Mouse (Mus musculus) erythroblast, embryonic 14.5 days (primary cell): Measurements from ENCODE around the gene Col23a1. TPM values are rescaled to one million over a fixed set of nuclear protein-coding genes. Genes with fewer than 3 reads are reported as not detected.

ENCODE experiments used
- H3K27me3 ChIP-seq: 2 replicates; pipeline ENCODE4 v1.6.1; 2012; ENCODE audit warnings: inconsistent platforms; ENCODE audit not compliant: control insufficient read depth
- H3K36me3 ChIP-seq: 2 replicates; pipeline ENCODE4 v1.6.1; 2012; ENCODE audit warnings: mild to moderate bottlenecking, inconsistent platforms; ENCODE audit not compliant: control insufficient read depth
- H3K4me1 ChIP-seq: 2 replicates; pipeline ENCODE4 v1.6.1; 2012; ENCODE audit warnings: inconsistent platforms; ENCODE audit not compliant: control insufficient read depth
- H3K4me3 ChIP-seq: replicated peaks from 2 replicates; pipeline ENCODE3; 2012; ENCODE audit warnings: moderate library complexity, mild to moderate bottlenecking, inconsistent platforms
- H3K9me3 ChIP-seq: 2 replicates; pipeline ENCODE4 v1.6.1; 2012; ENCODE audit warnings: low read length, inconsistent platforms, mixed read lengths; ENCODE audit not compliant: control insufficient read depth
- GATA1 ChIP-seq: IDR thresholded peaks from 2 replicates; pipeline ENCODE4 v1.6.1; 2012; ENCODE audit warnings: low read length, inconsistent platforms, mixed read lengths
- TAL1 ChIP-seq: IDR thresholded peaks from 3 replicates; pipeline ENCODE4 v1.6.1; 2012; ENCODE audit warnings: low read length, inconsistent platforms, mixed read lengths
- polyA plus RNA-seq: library from polyadenylated mRNA; stranded (reverse); fragments of >175 nt; gene quantifications from 2 replicates; pipeline ENCODE4 v1.2.3, GENCODE M21; 2012

Gene Col23a1
- polyA plus RNA-seq, 1 experiment = not detected

DNA sequence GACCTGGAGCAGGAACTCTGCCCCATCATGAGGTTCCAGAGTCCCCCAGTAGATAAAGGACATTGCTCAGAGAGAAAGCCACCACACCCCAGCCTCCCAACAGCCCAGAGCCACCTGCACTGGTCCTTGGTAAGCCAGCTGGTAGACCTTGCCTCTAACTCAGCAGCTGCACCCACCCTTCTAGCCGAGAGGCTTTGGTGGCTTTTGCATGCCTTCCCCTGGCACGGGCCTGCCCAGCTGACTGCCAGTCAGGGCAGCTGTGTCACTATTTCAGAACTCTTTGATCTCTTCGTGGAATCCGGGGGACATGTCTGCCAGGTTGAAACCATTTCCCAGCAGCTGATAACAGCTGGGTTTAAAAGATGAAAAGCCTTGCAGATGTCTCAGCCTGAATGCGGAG, 204.5 kb downstream of the Col23a1 start:
- H3K36me3 ChIP-seq = no peaks in the 10 kb centered on the region
- H3K4me3 ChIP-seq = no peak overlapping the region
- no peaks in the 10 kb centered on the region for H3K27me3 ChIP-seq
- TF ChIP-seq TAL1 (no peak), GATA1 (no peak)
- peaks cover 2% of the 10 kb centered on the region; the same call in 1 of the 2 replicates for H3K9me3 ChIP-seq
- peaks cover 10% of the 10 kb centered on the region for H3K4me1 ChIP-seq

DNA sequence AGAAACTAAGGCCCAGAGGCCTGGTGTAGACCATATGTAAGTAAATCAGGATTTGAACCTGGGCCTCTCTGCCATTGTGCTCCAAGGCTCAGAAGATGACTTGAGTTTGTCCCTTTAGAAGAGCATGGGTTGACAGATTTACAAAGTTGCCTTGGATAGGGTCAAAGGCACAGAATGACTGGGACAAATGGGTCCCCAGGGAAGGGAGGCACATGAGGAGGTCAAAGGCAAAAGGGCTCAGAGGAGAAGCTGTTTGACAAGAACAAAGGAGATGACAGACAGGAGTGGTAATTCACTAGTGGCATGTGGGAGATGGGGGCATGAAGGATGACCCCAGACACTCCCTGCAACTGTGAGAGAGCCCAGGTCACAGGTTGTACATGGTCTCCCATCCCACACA, 210.1 kb downstream of the Col23a1 start:
- Histone ChIP-seq H3K9me3 (no peaks in the 10 kb centered on the region), H3K36me3 (no peaks in the 10 kb centered on the region), H3K4me1 (no peaks in the 10 kb centered on the region), H3K27me3 (no peaks in the 10 kb centered on the region), H3K4me3 (no peak overlapping the region)
- TF ChIP-seq TAL1 (no peak), GATA1 (no peak)

- Histone ChIP-seq H3K9me3 (no peaks in the 10 kb centered on the region), H3K36me3 (no peaks in the 10 kb centered on the region), H3K27me3 (no peaks in the 10 kb centered on the region), H3K4me3 (no peak overlapping the region), H3K4me1 (no peaks in the 10 kb centered on the region)
- TF ChIP-seq TAL1 (no peak), GATA1 (no peak)
Observed at GRCm38 (mm10) chr11:51502431-51502851, 212.7 kb downstream of the Col23a1 start.

DNA sequence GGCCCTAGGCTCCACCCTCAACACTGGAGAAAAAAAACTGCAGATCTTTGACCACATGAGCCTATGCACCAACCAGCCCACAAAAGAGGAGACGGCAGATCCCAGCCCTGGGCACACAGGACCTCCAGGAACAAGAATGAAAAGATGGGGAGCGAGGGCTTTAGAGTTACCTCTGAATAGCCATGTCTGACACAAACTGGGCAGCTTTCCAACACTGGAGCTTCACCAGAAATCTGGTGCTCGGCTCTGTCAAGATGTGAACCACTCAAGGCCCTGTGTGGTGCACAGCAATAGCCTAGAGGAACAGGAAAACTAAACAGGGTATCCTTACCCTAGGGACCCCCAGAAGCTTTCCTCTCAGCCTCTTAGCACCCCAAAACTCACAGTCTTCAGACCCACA, 215.2 kb downstream of the Col23a1 start:
- no peak overlapping the region for H3K4me3 ChIP-seq
- no peaks in the 10 kb centered on the region for H3K36me3 ChIP-seq
- no peak for TF ChIP-seq GATA1
- TF ChIP-seq TAL1 = no peak
- H3K4me1 ChIP-seq = no peaks in the 10 kb centered on the region
- H3K9me3 ChIP-seq = no peaks in the 10 kb centered on the region
- H3K27me3 ChIP-seq = no peaks in the 10 kb centered on the region

DNA sequence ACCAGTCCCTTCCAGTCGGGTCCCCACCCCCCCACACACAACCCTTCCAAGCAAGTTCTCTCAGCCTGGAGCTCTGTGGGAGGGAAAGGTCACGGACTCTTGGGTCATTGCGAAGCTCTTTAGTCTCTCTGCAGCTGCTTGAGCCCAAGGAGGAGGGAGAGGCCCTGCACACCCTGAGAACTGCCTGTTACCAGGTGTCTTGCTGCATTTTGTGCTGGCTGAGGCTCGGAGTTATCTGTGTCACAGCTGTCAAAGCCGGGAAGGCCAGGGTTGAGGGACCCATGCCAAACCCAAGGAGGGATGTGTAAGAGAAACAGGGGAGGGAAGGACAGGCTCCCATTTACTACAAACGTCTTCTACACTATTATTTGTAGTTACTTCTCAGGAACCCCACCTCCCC, 218.3 kb downstream of the Col23a1 start:
- H3K4me3 ChIP-seq = no peak overlapping the region
- no peaks in the 10 kb centered on the region for H3K36me3 ChIP-seq
- H3K9me3 ChIP-seq = no peaks in the 10 kb centered on the region
- TF ChIP-seq TAL1 (no peak), GATA1 (no peak)
- H3K27me3 ChIP-seq = no peaks in the 10 kb centered on the region
- no peaks in the 10 kb centered on the region for H3K4me1 ChIP-seq

DNA sequence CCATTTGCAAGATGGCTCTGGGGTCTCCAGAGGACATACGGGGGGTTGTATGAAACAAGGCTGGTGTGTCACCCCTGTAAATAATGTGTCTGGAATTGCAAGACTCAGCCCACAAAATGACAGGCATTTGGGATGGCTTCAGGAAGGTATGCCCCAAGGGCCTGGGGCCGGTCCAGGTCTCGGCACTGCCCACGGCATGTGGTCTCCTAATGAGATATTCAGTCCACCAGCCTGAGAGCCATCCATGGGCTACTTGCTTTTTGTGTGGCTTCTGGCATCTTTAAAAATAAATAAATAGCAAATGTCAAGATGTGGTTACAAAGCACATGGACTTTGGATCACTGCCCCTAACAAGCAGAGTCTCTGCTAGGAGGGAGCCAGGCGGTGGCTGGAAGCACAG, 219.5 kb downstream of the Col23a1 start:
- Histone ChIP-seq H3K9me3 (no peaks in the 10 kb centered on the region), H3K36me3 (no peaks in the 10 kb centered on the region), H3K4me3 (no peak overlapping the region), H3K4me1 (no peaks in the 10 kb centered on the region), H3K27me3 (no peaks in the 10 kb centered on the region)
- TF ChIP-seq GATA1 = no peak
- TF ChIP-seq TAL1 = no peak

DNA sequence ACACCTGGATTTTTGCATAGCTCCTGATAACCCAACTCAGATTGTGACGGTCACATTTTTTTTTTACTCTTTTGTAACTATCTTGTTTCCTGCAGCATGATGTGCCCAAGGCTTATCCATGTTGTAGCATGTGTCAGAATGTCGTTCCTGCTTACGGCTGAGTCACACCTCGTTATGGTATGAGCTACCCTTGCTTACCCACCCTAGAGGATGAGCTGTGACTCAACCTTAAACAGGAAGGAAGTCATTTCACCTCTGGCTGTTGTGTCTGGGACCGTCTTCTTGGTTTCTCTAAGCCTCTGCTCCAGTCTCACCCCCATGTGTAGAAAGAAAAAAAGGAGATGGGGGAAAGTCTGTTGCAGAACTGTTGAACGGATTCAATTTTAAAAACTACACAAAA, 223.3 kb downstream of the Col23a1 start:
- TF ChIP-seq TAL1 (no peak), GATA1 (no peak)
- no peaks in the 10 kb centered on the region for H3K27me3 ChIP-seq
- H3K4me3 ChIP-seq = no peak overlapping the region
- no peaks in the 10 kb centered on the region for H3K4me1 ChIP-seq
- peaks cover 4% of the 10 kb centered on the region; the same call in 1 of the 2 replicates for H3K9me3 ChIP-seq
- H3K36me3 ChIP-seq = no peaks in the 10 kb centered on the region

- no peak for TF ChIP-seq TAL1
- no peak for TF ChIP-seq GATA1
- H3K27me3 ChIP-seq = no peaks in the 10 kb centered on the region
- H3K9me3 ChIP-seq = peaks cover 13% of the 10 kb centered on the region
- H3K36me3 ChIP-seq = no peaks in the 10 kb centered on the region
- H3K4me3 ChIP-seq = no peak overlapping the region
- H3K4me1 ChIP-seq = no peaks in the 10 kb centered on the region
Observed at GRCm38 (mm10) chr11:51515346-51515745, 225.6 kb downstream of the Col23a1 start.

DNA sequence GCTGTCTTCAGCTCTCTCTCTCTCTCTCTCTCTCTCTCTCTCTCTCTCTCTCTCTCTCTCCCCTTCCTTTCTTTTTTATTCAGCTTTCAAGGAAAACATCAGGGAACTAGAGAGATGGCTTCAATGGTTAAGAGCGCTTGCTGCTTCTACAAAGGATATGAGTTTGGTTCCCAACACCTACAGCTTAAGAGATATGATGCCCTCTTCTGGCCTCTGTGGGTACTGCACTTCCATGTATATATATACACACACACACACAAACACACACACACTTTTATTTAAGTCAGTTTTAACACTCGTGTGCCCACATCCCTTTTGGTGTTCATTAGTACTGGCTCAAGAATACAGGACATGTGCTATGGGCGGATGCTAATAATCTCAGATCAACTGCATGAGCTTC, 228.4 kb downstream of the Col23a1 start:
- no peak overlapping the region for H3K4me3 ChIP-seq
- TF ChIP-seq TAL1 (no peak), GATA1 (no peak)

GRCm38 (mm10) chr11:51518585-51518984, 228.9 kb downstream of the Col23a1 start:
- Histone ChIP-seq H3K27me3 (no peaks in the 10 kb centered on the region), H3K36me3 (no peaks in the 10 kb centered on the region), H3K4me3 (no peak overlapping the region), H3K4me1 (no peaks in the 10 kb centered on the region), H3K9me3 (peaks cover 13% of the 10 kb centered on the region)
- TF ChIP-seq GATA1 (no peak), TAL1 (no peak)

More for the DNA sequence above, 228.4 kb downstream of the Col23a1 start:
- H3K27me3 ChIP-seq = no peaks in the 10 kb centered on the region
- no peaks in the 10 kb centered on the region for H3K36me3 ChIP-seq
- peaks cover 13% of the 10 kb centered on the region for H3K9me3 ChIP-seq
- H3K4me1 ChIP-seq = no peaks in the 10 kb centered on the region
